Mouse (Mus musculus): ENCODE results near the gene Pole3. TPM values are rescaled to one million over a fixed set of nuclear protein-coding genes. Genes with fewer than 3 reads are reported as not detected.
A peak's percentile ranks its signal among the peaks of the same experiment; 100 is the strongest.

The Pole3 gene
- total and polyA plus RNA-seq, 2 experiments from 2014 or later: 19.0 to 70.0 TPM

GRCm38 (mm10) chr4:62562006-62562405 lies 37.1 kb upstream of the Pole3 start:
- H3K9me3 ChIP-seq (ENCODE audit: low read length): no peaks in the 10 kb centered on the region
- H3K27me3 ChIP-seq (ENCODE audit: insufficient read depth, low read length): no peaks in the 10 kb centered on the region
- ATAC-seq (no peak), DNase-seq (ENCODE audit: low spot score) (no peak)
- TF ChIP-seq CTCF (IDR thresholded peaks at IDR 0.05; ENCODE audit: low read depth): no peak
- H3K4me2 ChIP-seq (ENCODE audit: low read depth, low read length): no peak overlapping the region
- no peak overlapping the region for H3K27ac ChIP-seq
- WGBS: 71% methylated on average over 4 of the region's 4 CpGs
- no peak overlapping the region for H3K9ac ChIP-seq (replicated peaks; ENCODE audit: low read length)
- H3K4me3 ChIP-seq (ENCODE audit: low read length): no peak overlapping the region
- H3K36me3 ChIP-seq (ENCODE audit: insufficient read depth, low read length): no peaks in the 10 kb centered on the region
- H3K4me1 ChIP-seq (ENCODE audit: insufficient read depth, low read length): no peaks in the 10 kb centered on the region; the same call in 1 of the 2 replicates

- Histone ChIP-seq H3K36me3 (ENCODE audit: insufficient read depth, low read length) (no peaks in the 10 kb centered on the region), H3K9ac (replicated peaks; ENCODE audit: low read length) (no peak overlapping the region), H3K4me1 (ENCODE audit: insufficient read depth, low read length) (no peaks in the 10 kb centered on the region; the same call in 1 of the 2 replicates), H3K27me3 (ENCODE audit: insufficient read depth, low read length) (no peaks in the 10 kb centered on the region), H3K27ac (no peak overlapping the region), H3K9me3 (ENCODE audit: low read length) (no peaks in the 10 kb centered on the region), H3K4me3 (ENCODE audit: low read length) (no peak overlapping the region), H3K4me2 (ENCODE audit: low read depth, low read length) (no peak overlapping the region)
- peak; percentile 36; the same call in 1 of the 2 replicates for ATAC-seq
- TF ChIP-seq CTCF (IDR thresholded peaks at IDR 0.05; ENCODE audit: low read depth): no peak
- WGBS: 35% methylated on average over 3 of the region's 3 CpGs
- no peak for DNase-seq (ENCODE audit: low spot score)
Measured at GRCm38 (mm10) chr4:62561630-62562001, 36.7 kb upstream of the Pole3 start.

GRCm38 (mm10) chr4:62560963-62561629 lies 36.2 kb upstream of the Pole3 start:
- Histone ChIP-seq H3K27me3 (ENCODE audit: insufficient read depth, low read length) (no peaks in the 10 kb centered on the region), H3K4me2 (ENCODE audit: low read depth, low read length) (no peak overlapping the region), H3K4me1 (ENCODE audit: insufficient read depth, low read length) (no peaks in the 10 kb centered on the region), H3K36me3 (ENCODE audit: insufficient read depth, low read length) (no peaks in the 10 kb centered on the region), H3K9ac (replicated peaks; ENCODE audit: low read length) (no peak overlapping the region), H3K9me3 (ENCODE audit: low read length) (no peaks in the 10 kb centered on the region), H3K27ac (no peak overlapping the region), H3K4me3 (ENCODE audit: low read length) (no peak overlapping the region)
- TF ChIP-seq CTCF (IDR thresholded peaks at IDR 0.05; ENCODE audit: low read depth): peak; percentile 87
- WGBS: 24% methylated on average over 4 of the region's 4 CpGs
- DNase-seq (ENCODE audit: low spot score) (peak; percentile 93), ATAC-seq (peak; percentile 81)

GRCm38 (mm10) chr4:62559797-62560329 lies 35.0 kb upstream of the Pole3 start, which contains the start of gene Rgs3:
Rgs3 (plus strand) TSS chr4:62559847.
- Histone ChIP-seq H3K27ac (no peak within 1 kb of the TSS), H3K4me2 (ENCODE audit: low read depth, low read length) (no peak within 1 kb of the TSS), H3K9ac (replicated peaks; ENCODE audit: low read length) (no peak within 1 kb of the TSS), H3K27me3 (ENCODE audit: insufficient read depth, low read length) (no peaks in the 10 kb centered on the region), H3K4me3 (ENCODE audit: low read length) (no peak within 1 kb of the TSS), H3K9me3 (ENCODE audit: low read length) (no peaks in the 10 kb centered on the region), H3K4me1 (ENCODE audit: insufficient read depth, low read length) (no peaks in the 10 kb centered on the region), H3K36me3 (ENCODE audit: insufficient read depth, low read length) (no peaks in the 10 kb centered on the region)
- no peak for DNase-seq (ENCODE audit: low spot score)
- 57% methylated on average over 6 of the region's 6 CpGs for WGBS
- no peak for ATAC-seq
- TF ChIP-seq CTCF (IDR thresholded peaks at IDR 0.05; ENCODE audit: low read depth): no peak

- no peak overlapping the region for H3K4me3 ChIP-seq (ENCODE audit: low read length)
- 67% methylated on average over 3 of the region's 3 CpGs for WGBS
- ATAC-seq: no peak
- no peak overlapping the region for H3K27ac ChIP-seq
- no peak for TF ChIP-seq CTCF (IDR thresholded peaks at IDR 0.05; ENCODE audit: low read depth)
- no peaks in the 10 kb centered on the region for H3K27me3 ChIP-seq (ENCODE audit: insufficient read depth, low read length)
- H3K9ac ChIP-seq (replicated peaks; ENCODE audit: low read length): no peak overlapping the region
- H3K4me2 ChIP-seq (ENCODE audit: low read depth, low read length): no peak overlapping the region
- H3K4me1 ChIP-seq (ENCODE audit: insufficient read depth, low read length): no peaks in the 10 kb centered on the region
- DNase-seq (ENCODE audit: low spot score): no peak
- H3K36me3 ChIP-seq (ENCODE audit: insufficient read depth, low read length): no peaks in the 10 kb centered on the region
- H3K9me3 ChIP-seq (ENCODE audit: low read length): no peaks in the 10 kb centered on the region
Measured at GRCm38 (mm10) chr4:62557436-62557835, 32.6 kb upstream of the Pole3 start.

- H3K27me3 ChIP-seq (ENCODE audit: insufficient read depth, low read length): no peaks in the 10 kb centered on the region
- no peak overlapping the region for H3K4me2 ChIP-seq (ENCODE audit: low read depth, low read length)
- no peaks in the 10 kb centered on the region for H3K36me3 ChIP-seq (ENCODE audit: insufficient read depth, low read length)
- no peaks in the 10 kb centered on the region for H3K9me3 ChIP-seq (ENCODE audit: low read length)
- no peak for TF ChIP-seq CTCF (IDR thresholded peaks at IDR 0.05; ENCODE audit: low read depth)
- 89% methylated on average over 7 of the region's 7 CpGs for WGBS
- DNase-seq (ENCODE audit: low spot score): no peak
- H3K4me1 ChIP-seq (ENCODE audit: insufficient read depth, low read length): no peaks in the 10 kb centered on the region
- no peak overlapping the region for H3K4me3 ChIP-seq (ENCODE audit: low read length)
- no peak overlapping the region for H3K27ac ChIP-seq
- ATAC-seq: no peak
- no peak overlapping the region for H3K9ac ChIP-seq (replicated peaks; ENCODE audit: low read length)
Measured at GRCm38 (mm10) chr4:62551966-62552365, 27.1 kb upstream of the Pole3 start.

- no peaks in the 10 kb centered on the region for H3K9me3 ChIP-seq (ENCODE audit: low read length)
- H3K36me3 ChIP-seq (ENCODE audit: insufficient read depth, low read length): no peaks in the 10 kb centered on the region
- no peak overlapping the region for H3K27ac ChIP-seq
- H3K4me2 ChIP-seq (ENCODE audit: low read depth, low read length): no peak overlapping the region
- no peaks in the 10 kb centered on the region for H3K27me3 ChIP-seq (ENCODE audit: insufficient read depth, low read length)
- no peak for TF ChIP-seq CTCF (IDR thresholded peaks at IDR 0.05; ENCODE audit: low read depth)
- no peak overlapping the region for H3K4me3 ChIP-seq (ENCODE audit: low read length)
- DNase-seq (ENCODE audit: low spot score): no peak
- no peak for ATAC-seq
- H3K9ac ChIP-seq (replicated peaks; ENCODE audit: low read length): no peak overlapping the region
- H3K4me1 ChIP-seq (ENCODE audit: insufficient read depth, low read length): no peaks in the 10 kb centered on the region
Measured at GRCm38 (mm10) chr4:62544801-62545200, 19.9 kb upstream of the Pole3 start.
